Mouse (Mus musculus): ENCODE data around the gene Foxo1.

- no peak for TF ChIP-seq POLR2A (IDR thresholded peaks at IDR 0.05; ENCODE audit: borderline replicate concordance, extremely low read depth, insufficient read depth, insufficient read length, poor library complexity, severe bottlenecking)
- TF ChIP-seq CTCF (IDR thresholded peaks at IDR 0.05; ENCODE audit: borderline replicate concordance, extremely low read depth, insufficient read depth, insufficient read length), result no peak
Observed at GRCm38 (mm10) chr3:52338761-52339160, 70.6 kb downstream of the Foxo1 start.

Data from brain, embryonic 14.5 days (tissue).